Mouse (Mus musculus) liver, embryonic 16.5 days (tissue): ENCODE data around the gene Sppl3. TPM values are rescaled to one million over a fixed set of nuclear protein-coding genes. Genes with fewer than 3 reads are reported as not detected.

ENCODE experiments used
- ATAC-seq: fragments of 200-750 bp; cut with Nextera tagmentation; 2 replicates; pipeline ENCODE4 v1.8.0; 2017; ENCODE audit warnings: low read depth, mild to moderate bottlenecking, moderate number of reproducible peaks, moderate library complexity
- H3K27ac ChIP-seq: fragments of 300-500 bp; sonication (generic); 2 replicates; pipeline ENCODE4 v1.5.1; 2014; ENCODE audit warnings: mild to moderate bottlenecking, low read length
- H3K27me3 ChIP-seq: fragments of 300-500 bp; sonication (generic); 2 replicates; pipeline ENCODE4 v1.6.1; 2014; ENCODE audit warnings: low read depth, low read length, mixed read lengths; ENCODE audit not compliant: control insufficient read depth, insufficient read depth
- H3K36me3 ChIP-seq: fragments of 300-500 bp; sonication (generic); 2 replicates; pipeline ENCODE4 v1.6.1; 2014; ENCODE audit warnings: mild to moderate bottlenecking; ENCODE audit not compliant: control insufficient read depth, insufficient read depth
- H3K4me1 ChIP-seq: fragments of 300-500 bp; sonication (generic); 2 replicates; pipeline ENCODE4 v1.6.1; 2014; ENCODE audit warnings: low read depth, low read length, mixed read lengths; ENCODE audit not compliant: control insufficient read depth
- H3K4me2 ChIP-seq: fragments of 300-500 bp; sonication (generic); 2 replicates; pipeline ENCODE4 v1.6.1; 2014; ENCODE audit warnings: low read depth, low read length, mixed read lengths
- H3K4me3 ChIP-seq: fragments of 300-500 bp; sonication (generic); 2 replicates; pipeline ENCODE4 v1.5.1; 2014; ENCODE audit warnings: low read depth, mild to moderate bottlenecking, low read length
- H3K9ac ChIP-seq: fragments of 300-500 bp; sonication (generic); 2 replicates; pipeline ENCODE4 v1.6.1; 2014; ENCODE audit warnings: low read depth, low read length
- H3K9me3 ChIP-seq: fragments of 300-500 bp; sonication (generic); replicated peaks from 2 replicates; pipeline ENCODE4 v1.6.1; 2016; ENCODE audit warnings: low read length; ENCODE audit not compliant: control insufficient read depth
- WGBS: fragments of 180-500 bp; shearing (Covaris S2); extraction: QIAGEN DNeasy Blood & Tissue Kit; methylation state at CpG from one replicate; pipeline ENCODE4 v1.1.7; 2014; ENCODE audit not compliant: insufficient replicate concordance; 5-methylcytosine and 5-hydroxymethylcytosine counted together
- polyA plus RNA-seq: library from polyadenylated mRNA; unstranded; fragments of >200 nt; fragmentation: Nextera tagmentation; extraction: Ambion mirVana; gene quantifications from 2 replicates; pipeline ENCODE4 v1.2.1, GENCODE M21; 2015

Gene Sppl3
- polyA plus RNA-seq, 1 experiment from 2014 or later = 3.2 TPM

GRCm38 (mm10) chr5:115081636-115082035 lies 70.7 kb downstream of the Sppl3 start:
- Histone ChIP-seq H3K27me3 (no peaks in the 10 kb centered on the region), H3K4me1 (peaks cover 21% of the 10 kb centered on the region), H3K4me2 (no peak overlapping the region), H3K4me3 (no peak overlapping the region), H3K9ac (no peak overlapping the region), H3K9me3 (no peaks in the 10 kb centered on the region), H3K36me3 (peaks cover 34% of the 10 kb centered on the region), H3K27ac (no peak overlapping the region)
- ATAC-seq = no peak
- 79% methylated on average over 5 of the region's 5 CpGs for WGBS

GRCm38 (mm10) chr5:115083492-115083891 lies 72.6 kb downstream of the Sppl3 start:
- no peaks in the 10 kb centered on the region for H3K27me3 ChIP-seq
- H3K9me3 ChIP-seq = no peaks in the 10 kb centered on the region
- H3K36me3 ChIP-seq = peaks cover 41% of the 10 kb centered on the region
- H3K4me1 ChIP-seq = peaks cover 10% of the 10 kb centered on the region
- no peak overlapping the region for H3K9ac ChIP-seq
- H3K27ac ChIP-seq = no peak overlapping the region
- ATAC-seq = no peak
- no peak overlapping the region for H3K4me3 ChIP-seq
- H3K4me2 ChIP-seq = no peak overlapping the region
- 60% methylated on average over 6 of the region's 6 CpGs for WGBS

GRCm38 (mm10) chr5:115085675-115086074 lies 74.7 kb downstream of the Sppl3 start:
- Histone ChIP-seq H3K27ac (no peak overlapping the region), H3K9me3 (no peaks in the 10 kb centered on the region), H3K4me3 (no peak overlapping the region), H3K27me3 (no peaks in the 10 kb centered on the region), H3K4me2 (no peak overlapping the region), H3K36me3 (peaks cover 59% of the 10 kb centered on the region), H3K4me1 (peaks cover 6% of the 10 kb centered on the region), H3K9ac (no peak overlapping the region)
- no peak for ATAC-seq
- 92% methylated on average over 2 of the region's 2 CpGs for WGBS

DNA sequence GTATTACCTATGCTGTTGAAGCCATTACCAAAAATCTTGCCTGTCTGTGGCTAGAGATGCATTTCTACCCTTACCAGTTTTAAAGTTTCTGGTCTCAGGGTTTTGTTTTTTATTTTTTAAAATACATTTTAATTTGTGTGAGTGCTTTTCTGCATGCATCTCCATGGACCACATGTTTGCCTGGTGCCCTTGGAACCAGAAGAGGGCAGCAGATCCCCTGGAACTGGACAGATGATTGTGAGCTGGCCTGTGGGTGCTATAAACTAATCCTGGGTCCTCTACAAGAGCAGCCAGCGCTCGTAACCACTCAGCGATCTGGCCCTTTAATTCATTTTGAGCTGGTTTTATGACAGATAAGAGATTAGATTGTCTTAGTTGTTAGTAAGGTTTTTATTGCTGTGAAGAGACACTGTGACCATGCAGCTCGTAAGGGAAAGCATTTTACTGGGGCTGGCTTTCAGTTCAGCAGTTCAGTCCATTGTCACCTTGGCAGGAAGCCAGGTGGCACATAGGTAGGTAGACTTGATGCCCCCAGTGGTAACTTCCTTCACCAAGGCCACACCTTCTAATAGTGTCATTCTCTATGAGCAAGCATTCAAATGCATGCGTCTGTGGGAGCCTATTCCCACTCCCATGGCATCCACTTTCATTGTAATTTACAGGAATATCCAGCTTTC lies 78.8 kb downstream of the Sppl3 start:
- Histone ChIP-seq H3K36me3 (peaks cover 47% of the 10 kb centered on the region), H3K27ac (no peak overlapping the region), H3K9me3 (no peaks in the 10 kb centered on the region), H3K27me3 (no peaks in the 10 kb centered on the region), H3K4me1 (peaks cover 4% of the 10 kb centered on the region), H3K4me3 (no peak overlapping the region), H3K9ac (no peak overlapping the region), H3K4me2 (no peak overlapping the region)
- no peak for ATAC-seq
- WGBS = 93% methylated on average over 5 of the region's 5 CpGs

GRCm38 (mm10) chr5:115091015-115091414 lies 80.1 kb downstream of the Sppl3 start:
- no peak overlapping the region for H3K9ac ChIP-seq
- no peak for ATAC-seq
- no peaks in the 10 kb centered on the region for H3K4me1 ChIP-seq
- peaks cover 51% of the 10 kb centered on the region for H3K36me3 ChIP-seq
- H3K9me3 ChIP-seq = no peaks in the 10 kb centered on the region
- WGBS = 61% methylated on average over 3 of the region's 3 CpGs
- no peaks in the 10 kb centered on the region for H3K27me3 ChIP-seq
- no peak overlapping the region for H3K27ac ChIP-seq
- H3K4me2 ChIP-seq = no peak overlapping the region
- H3K4me3 ChIP-seq = no peak overlapping the region

DNA sequence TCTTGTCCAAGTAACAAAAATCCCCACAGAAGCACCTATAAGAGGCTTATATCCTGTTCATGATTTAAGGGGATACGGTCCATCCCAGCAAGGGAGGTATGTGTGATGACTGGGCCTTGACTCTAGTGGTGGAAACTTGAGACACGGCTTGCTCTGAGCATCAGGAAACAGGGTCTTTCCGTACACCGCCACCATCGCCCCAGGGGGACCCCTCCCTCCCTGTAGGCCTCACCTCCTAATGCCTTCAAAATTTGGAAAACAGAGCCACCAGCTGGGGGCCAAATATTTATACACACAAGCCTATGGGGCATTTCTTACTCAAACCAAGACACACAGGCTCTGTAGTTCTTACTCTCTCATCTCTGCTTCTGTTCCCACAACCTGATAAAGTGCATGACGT lies 80.8 kb downstream of the Sppl3 start:
- WGBS = 90% methylated on average over 6 of the region's 6 CpGs
- peaks cover 54% of the 10 kb centered on the region for H3K36me3 ChIP-seq

GRCm38 (mm10) chr5:115098195-115098594 lies 87.3 kb downstream of the Sppl3 start, which contains the start of gene Gm10401:
Gm10401 (minus strand) TSS chr5:115098295.
- no peaks in the 10 kb centered on the region for H3K9me3 ChIP-seq
- no peaks in the 10 kb centered on the region for H3K27me3 ChIP-seq
- no peak within 1 kb of the TSS for H3K27ac ChIP-seq
- no peak within 1 kb of the TSS for H3K4me2 ChIP-seq
- 97% methylated on average over 8 of the region's 8 CpGs for WGBS
- H3K36me3 ChIP-seq = peaks cover 42% of the 10 kb centered on the region
- H3K4me3 ChIP-seq = no peak within 1 kb of the TSS
- no peaks in the 10 kb centered on the region for H3K4me1 ChIP-seq
- no peak for ATAC-seq
- no peak within 1 kb of the TSS for H3K9ac ChIP-seq

More for the DNA sequence above, 80.8 kb downstream of the Sppl3 start:
- H3K27me3 ChIP-seq = no peaks in the 10 kb centered on the region
- H3K4me3 ChIP-seq = no peak overlapping the region
- no peak for ATAC-seq
- H3K9me3 ChIP-seq = no peaks in the 10 kb centered on the region
- H3K9ac ChIP-seq = no peak overlapping the region
- no peak overlapping the region for H3K4me2 ChIP-seq
- H3K4me1 ChIP-seq = no peaks in the 10 kb centered on the region
- H3K27ac ChIP-seq = no peak overlapping the region

- peak; percentile 37; the same call in 1 of the 2 replicates for ATAC-seq
- Histone ChIP-seq H3K4me3 (no peak overlapping the region), H3K9ac (no peak overlapping the region), H3K27me3 (no peaks in the 10 kb centered on the region), H3K9me3 (no peaks in the 10 kb centered on the region), H3K27ac (no peak overlapping the region), H3K4me1 (no peaks in the 10 kb centered on the region), H3K4me2 (no peak overlapping the region), H3K36me3 (peaks cover 42% of the 10 kb centered on the region)
- 73% methylated on average over 5 of the region's 5 CpGs for WGBS
These were observed 88.6 kb downstream of the Sppl3 start for GRCm38 (mm10) chr5:115099530-115099929.

- no peaks in the 10 kb centered on the region for H3K9me3 ChIP-seq
- WGBS = 76% methylated on average over 9 of the region's 9 CpGs
- H3K4me1 ChIP-seq = no peaks in the 10 kb centered on the region
- no peak overlapping the region for H3K4me2 ChIP-seq
- H3K36me3 ChIP-seq = peaks cover 40% of the 10 kb centered on the region
- H3K27me3 ChIP-seq = no peaks in the 10 kb centered on the region
- no peak overlapping the region for H3K9ac ChIP-seq
- H3K4me3 ChIP-seq = no peak overlapping the region
- no peak overlapping the region for H3K27ac ChIP-seq
- no peak for ATAC-seq
These were observed 89.1 kb downstream of the Sppl3 start for GRCm38 (mm10) chr5:115099991-115100390.
